8 mouse cellular contexts compared by ENCODE assay signal in the genomic region with DNA sequence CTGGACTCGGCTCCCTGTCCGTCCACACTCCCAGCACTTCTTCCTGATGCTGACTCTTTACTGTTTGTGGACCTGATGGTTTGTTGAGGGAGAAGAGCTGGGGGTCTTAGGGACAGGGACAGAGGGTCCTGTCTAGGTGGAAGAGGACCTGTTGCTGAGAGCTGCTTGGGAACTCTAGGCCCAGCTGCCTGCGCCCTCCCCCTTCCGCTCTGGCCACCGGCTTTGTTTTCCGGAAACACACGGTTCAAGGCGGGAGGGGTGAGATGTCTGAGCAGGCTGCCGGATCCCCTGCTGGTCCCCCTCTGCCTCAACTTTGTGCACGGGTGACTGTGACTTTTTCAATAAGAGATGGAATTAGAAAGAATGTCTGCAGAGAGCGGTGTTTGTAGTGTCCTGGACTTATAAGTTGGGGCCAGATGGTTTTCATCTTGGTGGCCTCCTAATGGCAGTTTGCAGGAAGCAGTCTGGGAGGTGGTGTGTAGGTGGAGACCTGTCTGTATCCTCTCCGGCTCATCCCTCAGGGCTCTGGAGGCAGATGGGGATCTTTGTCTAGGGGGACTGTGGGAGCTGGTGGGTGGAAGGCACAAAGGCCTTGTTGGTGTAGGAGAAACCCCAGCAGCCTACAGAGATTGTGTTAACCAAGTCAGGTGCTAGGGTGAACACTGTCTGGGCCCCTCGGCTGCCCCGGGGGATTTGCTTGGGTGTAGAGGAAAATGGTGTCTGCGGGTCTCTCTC. TPM values are rescaled to one million over a fixed set of nuclear protein-coding genes. Genes with fewer than 3 reads are reported as not detected.
DNase-seq lines count a peak whose midpoint lies in the region; ATAC-seq and TF ChIP-seq lines count a peak whose summit lies in the region.

No protein-coding gene starts in this region.

- H3K36me3 ChIP-seq in heart, embryonic 11.5 days (ENCODE audit: control insufficient read depth, insufficient read depth, low read length): no peaks in the 10 kb centered on the region
- H3K36me3 ChIP-seq in lung, embryonic 14.5 days (ENCODE audit: insufficient read depth): peaks cover 9% of the 10 kb centered on the region; the same call in 1 of the 2 replicates
- no peaks in the 10 kb centered on the region for H3K36me3 ChIP-seq in neural tube, embryonic 14.5 days (ENCODE audit: control insufficient read depth, insufficient read depth, low read length)

- H3K4me3 ChIP-seq in heart, embryonic 11.5 days (ENCODE audit: low read depth, low read length): peak overlapping the region; percentile 96
- H3K4me3 ChIP-seq in lung, embryonic 14.5 days (ENCODE audit: low read depth, low read length): peak overlapping the region; percentile 93
- peak overlapping the region; percentile 80 for H3K4me3 ChIP-seq in neural tube, embryonic 14.5 days (ENCODE audit: low read depth, low read length)

- peaks cover 42% of the 10 kb centered on the region for H3K4me1 ChIP-seq in heart, embryonic 11.5 days (ENCODE audit: control insufficient read depth, insufficient read depth, low read length)
- peaks cover 9% of the 10 kb centered on the region for H3K4me1 ChIP-seq in lung, embryonic 14.5 days (ENCODE audit: insufficient read depth)
- peaks cover 30% of the 10 kb centered on the region for H3K4me1 ChIP-seq in neural tube, embryonic 14.5 days (ENCODE audit: control insufficient read depth, insufficient read depth, low read length)

- no peak for ATAC-seq in heart, embryonic 11.5 days (replicated peaks; ENCODE audit: insufficient number of reproducible peaks, low FRiP score, low TSS enrichment)
- no peak for ATAC-seq in lung, embryonic 14.5 days (ENCODE audit: insufficient read depth)
- ATAC-seq in neural tube, embryonic 14.5 days (ENCODE audit: low read depth): no peak

- no peaks in the 10 kb centered on the region for H3K27me3 ChIP-seq in heart, embryonic 11.5 days (ENCODE audit: control insufficient read depth, insufficient read depth, low read length)
- H3K27me3 ChIP-seq in lung, embryonic 14.5 days (ENCODE audit: insufficient read depth, low read length): no peaks in the 10 kb centered on the region
- H3K27me3 ChIP-seq in neural tube, embryonic 14.5 days (ENCODE audit: control insufficient read depth, insufficient read depth, low read length): no peaks in the 10 kb centered on the region

- TF ChIP-seq CTCF in lung, embryonic 14.5 days (IDR thresholded peaks at IDR 0.05; ENCODE audit: low read depth): no peak

- WGBS in heart, embryonic 11.5 days (ENCODE audit: insufficient replicate concordance): 13% methylated on average over 15 of the region's 15 CpGs
- WGBS in lung, embryonic 14.5 days: 9% methylated on average over 15 of the region's 15 CpGs
- 18% methylated on average over 15 of the region's 15 CpGs for WGBS in neural tube, embryonic 14.5 days

- no peaks in the 10 kb centered on the region for H3K9me3 ChIP-seq in heart, embryonic 11.5 days (replicated peaks; ENCODE audit: control insufficient read depth, low read length)
- H3K9me3 ChIP-seq in lung, embryonic 14.5 days (ENCODE audit: low read depth, low read length): no peaks in the 10 kb centered on the region
- no peaks in the 10 kb centered on the region for H3K9me3 ChIP-seq in neural tube, embryonic 14.5 days (ENCODE audit: control insufficient read depth, low read length)

- peak overlapping the region; percentile 91 for H3K9ac ChIP-seq in heart, embryonic 11.5 days (ENCODE audit: low read depth, low read length)
- peak overlapping the region; percentile 87 for H3K9ac ChIP-seq in lung, embryonic 14.5 days
- peak overlapping the region; percentile 86 for H3K9ac ChIP-seq in neural tube, embryonic 14.5 days (replicated peaks; ENCODE audit: low read depth, low read length)

- peak; percentile 85 for DNase-seq in A20 (ENCODE audit: low read depth, low spot score)
- peak; percentile 78 for DNase-seq in Muller cell, postnatal 12 days (ENCODE audit: inconsistent ontology term)
- peak; percentile 67 for DNase-seq in embryo, embryonic 10.5 days (ENCODE audit: low spot score)
- peak; percentile 56 to 65 for DNase-seq in kidney, adult 8-10 months
- DNase-seq in lung, embryonic 14.5 days: peak; percentile 69
- DNase-seq in left cerebral cortex, adult 8-10 months (ENCODE audit: low spot score in 2 of 2): no peak

- H3K27ac ChIP-seq in heart, embryonic 11.5 days (ENCODE audit: low read depth, low read length): peak overlapping the region; percentile 95
- peak overlapping the region; percentile 88 for H3K27ac ChIP-seq in lung, embryonic 14.5 days (ENCODE audit: low read depth)
- peak overlapping the region; percentile 83 for H3K27ac ChIP-seq in neural tube, embryonic 14.5 days (ENCODE audit: low read depth, low read length)

- peak overlapping the region; percentile 99 for H3K4me2 ChIP-seq in heart, embryonic 11.5 days
- H3K4me2 ChIP-seq in lung, embryonic 14.5 days: peak overlapping the region; percentile 98
- H3K4me2 ChIP-seq in neural tube, embryonic 14.5 days (ENCODE audit: low read depth, low read length): peak overlapping the region; percentile 99

RNA-seq across cellular contexts. Expression of a gene that starts 1.0 kb away (rescaled TPM):
- polyA plus RNA-seq in heart, embryonic 11.5 days (2014; fragmentation: Nextera tagmentation; extraction: Ambion mirVana): 64.6 and 67.6 TPM in 2 replicates
- polyA plus RNA-seq in lung, embryonic 14.5 days (2014; fragmentation: Nextera tagmentation; extraction: Ambion mirVana): 105 and 124 TPM in 2 replicates
- polyA plus RNA-seq in neural tube, embryonic 14.5 days (2014; fragmentation: Nextera tagmentation; extraction: Ambion mirVana): 50.3 and 76.8 TPM in 2 replicates
- 100 to 1,000 TPM; 214 to 250 (median 240) TPM for total RNA-seq in left cerebral cortex, adult 8-10 months (2022)

RNA-seq across cellular contexts. Expression of a gene that starts 17.8 kb away (rescaled TPM):
- 0.83 and 0.84 TPM in 2 replicates for polyA plus RNA-seq in heart, embryonic 11.5 days (2014; fragmentation: Nextera tagmentation; extraction: Ambion mirVana)
- polyA plus RNA-seq in lung, embryonic 14.5 days (2014; fragmentation: Nextera tagmentation; extraction: Ambion mirVana): 2.4 and 3.1 TPM in 2 replicates
- polyA plus RNA-seq in neural tube, embryonic 14.5 days (2014; fragmentation: Nextera tagmentation; extraction: Ambion mirVana): 0.96 and 0.98 TPM in 2 replicates
- total RNA-seq in left cerebral cortex, adult 8-10 months (2022): 1 to 10 TPM; 1.8 to 4.2 (median 3.3) TPM

RNA-seq across cellular contexts. Expression of a gene that starts 20.9 kb away (rescaled TPM):
- 6.2 and 6.6 TPM in 2 replicates for polyA plus RNA-seq in heart, embryonic 11.5 days (2014; fragmentation: Nextera tagmentation; extraction: Ambion mirVana)
- polyA plus RNA-seq in lung, embryonic 14.5 days (2014; fragmentation: Nextera tagmentation; extraction: Ambion mirVana): 8.7 and 10.1 TPM in 2 replicates
- 5.5 and 6.7 TPM in 2 replicates for polyA plus RNA-seq in neural tube, embryonic 14.5 days (2014; fragmentation: Nextera tagmentation; extraction: Ambion mirVana)
- total RNA-seq in left cerebral cortex, adult 8-10 months (2022): 1 to 10 TPM in 3 of 4 experiments, not detected in 1; 1.3 to 4.1 (median 3.4) TPM

RNA-seq across cellular contexts. Expression of a gene that starts 21.0 kb away (rescaled TPM):
- 76.9 and 78.1 TPM in 2 replicates for polyA plus RNA-seq in heart, embryonic 11.5 days (2014; fragmentation: Nextera tagmentation; extraction: Ambion mirVana)
- polyA plus RNA-seq in lung, embryonic 14.5 days (2014; fragmentation: Nextera tagmentation; extraction: Ambion mirVana): 90.5 and 92.8 TPM in 2 replicates
- polyA plus RNA-seq in neural tube, embryonic 14.5 days (2014; fragmentation: Nextera tagmentation; extraction: Ambion mirVana): 71.6 and 72.4 TPM in 2 replicates
- total RNA-seq in left cerebral cortex, adult 8-10 months (2022): 10 to 100 TPM; 38.8 to 46.5 (median 43.1) TPM

RNA-seq across cellular contexts. Expression of a gene that starts 33.2 kb away (rescaled TPM):
- polyA plus RNA-seq in heart, embryonic 11.5 days (2014; fragmentation: Nextera tagmentation; extraction: Ambion mirVana): 37.6 and 47.0 TPM in 2 replicates
- polyA plus RNA-seq in lung, embryonic 14.5 days (2014; fragmentation: Nextera tagmentation; extraction: Ambion mirVana): 82.5 and 101 TPM in 2 replicates
- 75.0 and 79.7 TPM in 2 replicates for polyA plus RNA-seq in neural tube, embryonic 14.5 days (2014; fragmentation: Nextera tagmentation; extraction: Ambion mirVana)
- 10 to 100 TPM; 88.6 to 97.6 (median 94.5) TPM for total RNA-seq in left cerebral cortex, adult 8-10 months (2022)

Comparison
In these comparisons a context has a peak if more than half of its experiments do, and no peak if none do; other contexts are left out.
1. DNase-seq: peak in A20 (single experiment), Muller cell, postnatal 12 days (single experiment), embryo, embryonic 10.5 days (single experiment), kidney, adult 8-10 months (2 of 2) and lung, embryonic 14.5 days (single experiment); none in left cerebral cortex, adult 8-10 months (0 of 2).
2. Peak in every context shown above with its lines, with median percentiles within 50 percentile points of each other: H3K27ac ChIP-seq, H3K4me2 ChIP-seq, H3K4me3 ChIP-seq and H3K9ac ChIP-seq.